Mouse (Mus musculus) liver, adult 2 months (tissue): ENCODE measurements around the gene Dnajc5. TPM values are rescaled to one million over a fixed set of nuclear protein-coding genes. Genes with fewer than 3 reads are reported as not detected.

Experiments used
- DNase-seq: peaks from one replicate; pipeline ENCODE4 v3.0.0-alpha.2; 2011; ENCODE audit warnings: low read depth, low spot score; ENCODE audit errors: extremely low read depth
- H3K27ac ChIP-seq: fragments of 200-500 bp; replicated peaks from 2 replicates; pipeline ENCODE4 v1.5.1; 2012; ENCODE audit warnings: low read depth, mild to moderate bottlenecking, control low read depth, inconsistent platforms, low read length; ENCODE audit not compliant: insufficient read depth
- H3K27me3 ChIP-seq: fragments of 200-500 bp; 2 replicates; pipeline ENCODE4 v1.6.1; 2012; ENCODE audit warnings: mild to moderate bottlenecking, moderate library complexity, low read length, inconsistent platforms; ENCODE audit not compliant: control insufficient read depth, insufficient read depth
- H3K36me3 ChIP-seq: fragments of 200-500 bp; 2 replicates; pipeline ENCODE4 v1.6.1; 2012; ENCODE audit warnings: low read length, inconsistent platforms; ENCODE audit not compliant: control insufficient read depth, insufficient read depth
- H3K4me1 ChIP-seq: fragments of 200-500 bp; 2 replicates; pipeline ENCODE4 v1.6.1; 2011; ENCODE audit warnings: low read length; ENCODE audit not compliant: control insufficient read depth, insufficient read depth
- H3K4me3 ChIP-seq: fragments of 200-500 bp; 2 replicates; pipeline ENCODE4 v1.5.1; 2011; ENCODE audit warnings: low read depth, mild to moderate bottlenecking, control low read depth, low read length, moderate library complexity; ENCODE audit not compliant: insufficient read depth
- H3K79me2 ChIP-seq: fragments of 200-500 bp; 2 replicates; pipeline ENCODE4 v1.6.1; 2012; ENCODE audit warnings: inconsistent platforms, mild to moderate bottlenecking, low read length, moderate library complexity; ENCODE audit not compliant: control insufficient read depth, insufficient read depth
- H3K9ac ChIP-seq: fragments of 200-500 bp; 2 replicates; pipeline ENCODE4 v1.6.1; 2012; ENCODE audit warnings: low read depth, mild to moderate bottlenecking, control low read depth, inconsistent platforms, low read length
- CTCF ChIP-seq: fragments of 200-500 bp; IDR thresholded peaks from 2 replicates; pipeline ENCODE4 v1.5.1; 2011; ENCODE audit warnings: low read depth, low read length, control low read depth
- POLR2A ChIP-seq: fragments of 200-500 bp; IDR thresholded peaks from 2 replicates; pipeline ENCODE4 v1.6.1; 2011; ENCODE audit warnings: low read length, control low read depth; ENCODE audit not compliant: insufficient read depth; ENCODE audit errors: extremely low read depth
- WGBS: fragments of 180-500 bp; shearing (Covaris S2); methylation state at CpG from one replicate; pipeline ENCODE4 v1.1.7; 2018; 5-methylcytosine and 5-hydroxymethylcytosine counted together
- polyA plus RNA-seq: library from polyadenylated mRNA; depleted of rRNA; stranded (reverse); fragments of >200 nt; gene quantifications from 2 replicates; pipeline ENCODE4 v1.2.3, GENCODE M21; 2012
- total RNA-seq: library from RNA; depleted of rRNA; stranded (reverse); fragments of >200 nt; gene quantifications from 2 replicates; pipeline ENCODE4 v1.2.3, GENCODE M21; 2014

Gene Dnajc5
- total and polyA plus RNA-seq, 2 experiments, result 20.2 to 30.7 TPM

- no peaks in the 10 kb centered on the region for H3K27me3 ChIP-seq
- peak overlapping the region; percentile 95 for H3K9ac ChIP-seq
- WGBS, result 2% methylated on average over 12 of the region's 12 CpGs
- H3K4me1 ChIP-seq, result peaks cover 4% of the 10 kb centered on the region; the same call in 1 of the 2 replicates
- peak overlapping the region; percentile 91 for H3K4me3 ChIP-seq
- TF ChIP-seq POLR2A, result no peak
- TF ChIP-seq CTCF, result 0 out of 2 replicates have a peak, but pooled peaks have one; percentile 2
- peak overlapping the region; percentile 93 for H3K27ac ChIP-seq
- H3K36me3 ChIP-seq, result peaks cover 21% of the 10 kb centered on the region
- no peak for DNase-seq
- H3K79me2 ChIP-seq, result peaks cover 5% of the 10 kb centered on the region; the same call in 1 of the 2 replicates
Measured at GRCm38 (mm10) chr2:181497548-181497875, 22.8 kb upstream of the Dnajc5 start.

GRCm38 (mm10) chr2:181498644-181499043 is 21.6 kb upstream of the Dnajc5 start:
- 42% methylated on average over 4 of the region's 4 CpGs for WGBS

GRCm38 (mm10) chr2:181509191-181509590 is 11.1 kb upstream of the Dnajc5 start:
- peaks cover 66% of the 10 kb centered on the region for H3K36me3 ChIP-seq
- WGBS, result 96% methylated on average over 2 of the region's 2 CpGs

More at GRCm38 (mm10) chr2:181498644-181499043, 21.6 kb upstream of the Dnajc5 start:
- DNase-seq, result peak; percentile 7
- H3K36me3 ChIP-seq, result peaks cover 27% of the 10 kb centered on the region
- H3K4me3 ChIP-seq, result no peak overlapping the region
- H3K27me3 ChIP-seq, result no peaks in the 10 kb centered on the region
- H3K4me1 ChIP-seq, result peaks cover 4% of the 10 kb centered on the region; the same call in 1 of the 2 replicates
- TF ChIP-seq POLR2A (no peak), CTCF (no peak)
- peaks cover 5% of the 10 kb centered on the region; the same call in 1 of the 2 replicates for H3K79me2 ChIP-seq
- H3K27ac ChIP-seq, result no peak overlapping the region
- no peak overlapping the region for H3K9ac ChIP-seq

GRCm38 (mm10) chr2:181511231-181511630 is 9.1 kb upstream of the Dnajc5 start:
- no peak for DNase-seq
- no peak overlapping the region for H3K9ac ChIP-seq
- WGBS, result 97% methylated on average over 8 of the region's 8 CpGs
- H3K79me2 ChIP-seq, result peaks cover 3% of the 10 kb centered on the region; the same call in 1 of the 2 replicates
- H3K36me3 ChIP-seq, result peaks cover 71% of the 10 kb centered on the region
- H3K4me1 ChIP-seq, result no peaks in the 10 kb centered on the region
- H3K27me3 ChIP-seq, result no peaks in the 10 kb centered on the region
- no peak for TF ChIP-seq CTCF
- TF ChIP-seq POLR2A, result no peak
- no peak overlapping the region for H3K4me3 ChIP-seq
- H3K27ac ChIP-seq, result no peak overlapping the region

More at GRCm38 (mm10) chr2:181509191-181509590, 11.1 kb upstream of the Dnajc5 start:
- Histone ChIP-seq H3K9ac (no peak overlapping the region), H3K27ac (no peak overlapping the region), H3K79me2 (peaks cover 3% of the 10 kb centered on the region; the same call in 1 of the 2 replicates), H3K27me3 (no peaks in the 10 kb centered on the region), H3K4me3 (no peak overlapping the region), H3K4me1 (no peaks in the 10 kb centered on the region)
- DNase-seq, result no peak
- no peak for TF ChIP-seq CTCF
- TF ChIP-seq POLR2A, result no peak

- Histone ChIP-seq H3K27ac (no peak overlapping the region; the same call in none of the 2 replicates), H3K9ac (no peak overlapping the region; the same call in 1 of the 2 replicates), H3K4me1 (peaks cover 15% of the 10 kb centered on the region), H3K4me3 (peak overlapping the region; percentile 98; the same call in 1 of the 2 replicates), H3K27me3 (no peaks in the 10 kb centered on the region), H3K79me2 (peaks cover 29% of the 10 kb centered on the region), H3K36me3 (peaks cover 24% of the 10 kb centered on the region)
- TF ChIP-seq POLR2A (no peak), CTCF (no peak)
- WGBS, result 79% methylated on average over 3 of the region's 3 CpGs
- DNase-seq, result no peak
Measured at GRCm38 (mm10) chr2:181519201-181519600, 1.1 kb upstream of the Dnajc5 start.

- peaks cover 33% of the 10 kb centered on the region for H3K79me2 ChIP-seq
- TF ChIP-seq CTCF (no peak), POLR2A (no peak)
- under 1% methylated on average over 17 of the region's 17 CpGs for WGBS
- peak overlapping the region; percentile 98 for H3K4me3 ChIP-seq
- no peaks in the 10 kb centered on the region for H3K27me3 ChIP-seq
- peaks cover 17% of the 10 kb centered on the region for H3K4me1 ChIP-seq
- H3K27ac ChIP-seq, result peak overlapping the region; percentile 97
- peaks cover 12% of the 10 kb centered on the region for H3K36me3 ChIP-seq
- H3K9ac ChIP-seq, result peak overlapping the region; percentile 100
- DNase-seq, result no peak
Measured at GRCm38 (mm10) chr2:181520936-181521227, 597 bp downstream of the Dnajc5 start.
